Mouse (Mus musculus): ENCODE measurements around the gene Ndufv1.
A peak's percentile ranks its signal among the peaks of the same experiment; 100 is the strongest.
"Not testable (repeated sequence)": the region's sequence is repeated elsewhere in the genome, so short reads cannot be mapped to it uniquely, and the experiment has no call there.

The Ndufv1 gene

DNA sequence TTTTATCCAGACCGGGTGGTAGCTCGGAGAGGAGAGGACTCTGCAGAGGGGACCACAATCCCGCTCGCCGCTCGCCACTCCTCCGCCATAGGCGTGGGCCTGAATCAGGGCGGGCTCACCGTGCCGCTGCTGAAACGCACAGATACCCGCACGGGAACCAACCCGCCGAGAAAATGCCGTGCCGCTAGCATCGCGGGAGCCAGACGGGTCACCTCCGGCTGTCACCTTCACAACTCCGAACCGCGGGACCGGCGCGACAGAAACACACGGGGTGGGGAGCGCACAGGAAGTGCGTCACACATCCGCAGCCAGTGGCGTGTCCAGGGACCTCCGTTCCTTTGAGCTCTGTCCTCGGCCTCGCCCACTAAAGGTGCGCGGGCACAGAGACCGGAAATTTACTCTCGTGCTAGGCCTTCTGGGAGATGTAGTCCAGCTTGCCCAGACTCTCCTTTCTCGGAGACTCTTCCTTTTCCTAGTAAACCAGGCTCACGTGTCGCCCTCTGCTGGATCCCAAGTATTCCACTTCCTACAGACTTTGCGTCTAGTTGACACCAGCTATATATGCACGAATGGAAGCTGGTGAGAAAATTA is at the start of gene Ndufv1:
Gene Ndufv1, minus strand, starts transcription at position 375 of the 591 bp plus-strand sequence.
- DNase-seq: peak; percentile 100

DNA sequence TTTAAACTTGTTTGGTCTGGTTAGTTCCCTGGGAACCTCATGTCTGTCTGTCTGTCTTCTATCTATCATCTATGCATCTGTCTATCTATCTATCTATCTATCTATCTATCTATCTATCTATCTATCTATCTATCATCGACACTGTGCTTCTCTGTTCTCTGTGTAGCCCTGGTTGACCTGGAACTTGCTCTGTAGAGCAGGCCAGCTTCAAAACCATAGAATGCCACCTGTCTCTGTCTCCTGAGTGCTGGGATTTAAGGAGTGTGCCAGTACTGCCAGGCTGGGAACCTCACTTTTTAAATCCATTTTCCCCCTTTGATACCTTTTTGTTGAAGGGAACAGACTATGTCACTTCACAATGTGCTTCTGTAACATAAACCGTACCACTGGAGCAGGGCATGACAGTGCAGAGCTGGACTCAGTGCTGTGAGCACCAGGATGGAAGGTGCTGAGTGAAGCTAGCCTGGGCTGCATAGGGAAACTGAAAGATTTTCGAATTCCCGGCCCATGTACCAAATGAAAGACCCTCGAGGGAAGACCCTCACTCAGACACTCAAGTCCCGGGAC is 48.4 kb upstream of the Ndufv1 start:
- DNase-seq: no peak

DNA sequence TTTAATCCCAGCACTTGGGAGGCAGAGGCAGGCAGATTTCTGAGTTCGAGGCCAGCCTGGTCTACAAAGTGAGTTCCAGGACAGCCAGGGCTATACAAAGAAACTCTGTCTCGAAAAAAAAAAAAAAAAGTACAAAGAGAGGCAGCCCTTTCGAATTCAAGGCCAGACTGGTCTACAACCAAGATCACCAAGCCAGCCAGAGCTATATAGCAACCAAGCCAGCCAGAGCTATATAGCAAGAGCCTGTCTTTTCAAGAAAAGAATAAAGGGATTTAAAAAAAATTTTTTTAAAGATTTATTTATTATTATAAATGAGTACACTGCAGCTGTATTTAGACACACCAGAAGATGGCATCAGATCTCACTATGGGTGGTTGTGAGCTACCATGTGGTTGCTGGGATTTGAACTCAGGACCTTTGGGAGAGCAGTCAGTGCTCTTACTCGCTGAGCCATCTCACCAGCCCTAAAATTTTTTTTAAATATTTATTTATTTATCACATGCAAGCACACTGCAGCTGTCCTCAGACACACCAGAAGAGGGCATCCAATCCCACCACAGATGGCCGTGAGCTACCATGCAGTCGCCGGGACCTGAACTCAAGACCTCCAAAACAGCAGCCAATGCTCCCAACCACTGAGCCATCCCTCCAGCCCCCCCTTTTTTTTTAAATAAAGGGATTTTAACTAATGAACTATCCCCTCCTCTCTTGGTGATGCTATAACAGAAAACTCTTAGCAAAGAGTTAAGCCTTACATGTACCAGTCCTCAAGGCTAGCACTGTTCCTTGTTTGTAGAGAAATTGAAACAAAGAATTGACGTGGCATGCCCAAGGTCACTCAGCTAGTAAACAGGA is 47.7 kb upstream of the Ndufv1 start:
- not testable (repeated sequence) for DNase-seq

DNA sequence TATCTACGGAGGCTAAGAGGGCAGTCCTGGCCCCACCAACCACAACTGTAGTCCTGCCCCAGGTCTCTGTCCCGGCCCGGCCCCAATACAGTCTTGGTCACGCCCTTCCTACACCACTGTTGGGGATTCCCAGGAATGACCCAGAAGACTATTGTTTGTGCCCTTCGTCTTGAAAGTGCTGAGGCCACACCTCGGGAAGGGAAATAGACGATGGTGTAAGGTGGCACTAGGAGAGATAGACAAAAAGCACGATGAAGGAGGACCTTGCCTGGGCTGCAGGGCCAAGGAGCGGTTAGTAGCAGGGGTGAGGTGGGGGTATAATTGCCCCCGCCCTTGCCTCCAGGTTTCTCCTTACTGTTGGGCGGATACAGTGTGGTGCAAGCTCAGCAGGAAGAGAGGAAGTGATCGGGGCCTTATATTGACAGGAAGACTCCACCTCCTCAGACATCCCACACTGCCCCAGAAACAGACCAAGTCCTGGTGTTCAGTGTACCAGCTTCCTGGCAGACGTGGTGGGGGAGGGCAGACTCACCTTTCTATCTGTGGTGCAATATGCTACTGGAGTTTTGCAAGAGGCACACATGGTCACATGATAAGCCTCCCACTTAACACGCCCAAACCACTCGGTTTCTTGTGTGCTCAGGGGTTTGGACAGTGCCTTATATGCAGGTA is 46.6 kb upstream of the Ndufv1 start, which contains the start of gene Gstp3:
Gene Gstp3, minus strand, starts transcription at position 501 of the 672 bp plus-strand sequence.
- no peak for DNase-seq

DNA sequence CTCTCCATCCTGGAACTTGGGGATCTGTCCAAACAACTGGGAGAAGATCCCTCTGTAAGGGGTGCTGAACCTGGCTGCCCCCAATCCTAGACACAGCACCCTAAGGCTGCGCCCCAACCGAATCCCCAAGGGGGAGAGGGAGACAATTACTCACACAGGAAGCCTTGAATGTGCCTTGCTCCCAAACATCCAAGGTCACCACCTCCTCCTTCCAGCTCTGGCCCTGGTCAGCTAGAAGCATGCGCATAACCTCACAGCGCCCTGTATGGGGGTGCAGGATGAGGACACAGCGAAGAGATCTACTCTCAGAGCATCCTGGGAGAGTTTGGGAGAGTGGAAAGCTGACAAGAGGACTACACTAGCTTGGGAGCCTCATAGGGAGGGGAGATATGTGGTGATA is 46.0 kb upstream of the Ndufv1 start:
- no peak for DNase-seq

DNA sequence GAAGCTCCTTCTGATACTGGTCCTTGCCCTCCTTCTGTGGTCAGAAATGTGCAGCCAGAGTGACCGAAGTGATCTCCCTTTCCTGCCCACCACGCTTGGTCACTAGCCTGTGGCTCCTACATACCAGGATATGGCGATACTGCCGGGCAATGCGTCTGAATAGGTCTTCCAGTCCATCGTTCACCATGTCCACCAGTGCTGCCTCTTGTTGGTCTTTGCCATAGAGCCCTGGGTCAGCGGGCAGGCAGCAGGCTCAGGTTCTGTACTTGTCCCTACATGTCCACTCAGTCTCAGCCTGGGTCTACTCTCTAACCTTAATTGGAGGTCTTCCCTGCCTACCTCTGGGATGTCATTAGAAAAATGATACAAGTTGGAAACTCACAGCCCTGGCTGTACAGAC is 45.4 kb upstream of the Ndufv1 start:
- DNase-seq: no peak

DNA sequence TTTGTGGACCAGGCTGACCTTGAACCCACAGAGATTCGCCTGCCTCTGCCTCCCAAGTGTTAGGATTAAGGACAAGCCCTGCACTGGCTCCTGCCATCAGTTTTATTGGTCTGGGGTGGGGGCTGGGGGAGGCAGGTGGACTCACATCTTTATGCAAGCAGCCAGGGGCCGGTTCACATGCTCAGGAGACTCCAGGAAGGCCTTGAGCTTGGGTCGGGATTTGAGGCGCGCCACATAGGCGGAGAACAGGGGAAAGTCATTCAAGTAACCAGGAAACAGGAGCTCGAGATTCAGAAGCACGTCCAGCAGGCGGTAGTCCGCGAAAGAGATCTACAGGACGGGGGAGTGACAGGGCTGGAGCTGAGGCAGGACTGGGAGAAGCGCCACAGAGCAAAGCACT is 44.8 kb upstream of the Ndufv1 start:
- DNase-seq: no peak

DNA sequence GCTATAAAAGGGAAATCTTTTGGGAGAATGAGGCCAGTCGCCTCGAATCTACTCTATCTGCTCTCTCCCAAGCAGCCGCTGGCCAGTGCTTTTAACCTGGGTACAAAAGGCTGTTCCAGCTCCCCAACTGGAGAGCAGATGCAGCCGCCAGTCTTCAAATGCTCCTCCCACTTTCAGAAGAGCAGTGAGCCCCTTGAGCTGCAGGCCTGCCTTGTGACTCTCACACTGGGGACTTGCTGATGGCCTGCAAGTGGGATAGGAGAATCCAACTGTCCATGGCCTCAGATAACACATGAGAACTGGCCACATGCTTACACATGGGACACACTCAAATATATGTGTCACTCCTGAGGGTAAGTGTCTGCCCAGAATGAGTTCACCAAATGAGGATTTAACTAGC is 44.1 kb upstream of the Ndufv1 start:
- DNase-seq: peak; percentile 19

DNA sequence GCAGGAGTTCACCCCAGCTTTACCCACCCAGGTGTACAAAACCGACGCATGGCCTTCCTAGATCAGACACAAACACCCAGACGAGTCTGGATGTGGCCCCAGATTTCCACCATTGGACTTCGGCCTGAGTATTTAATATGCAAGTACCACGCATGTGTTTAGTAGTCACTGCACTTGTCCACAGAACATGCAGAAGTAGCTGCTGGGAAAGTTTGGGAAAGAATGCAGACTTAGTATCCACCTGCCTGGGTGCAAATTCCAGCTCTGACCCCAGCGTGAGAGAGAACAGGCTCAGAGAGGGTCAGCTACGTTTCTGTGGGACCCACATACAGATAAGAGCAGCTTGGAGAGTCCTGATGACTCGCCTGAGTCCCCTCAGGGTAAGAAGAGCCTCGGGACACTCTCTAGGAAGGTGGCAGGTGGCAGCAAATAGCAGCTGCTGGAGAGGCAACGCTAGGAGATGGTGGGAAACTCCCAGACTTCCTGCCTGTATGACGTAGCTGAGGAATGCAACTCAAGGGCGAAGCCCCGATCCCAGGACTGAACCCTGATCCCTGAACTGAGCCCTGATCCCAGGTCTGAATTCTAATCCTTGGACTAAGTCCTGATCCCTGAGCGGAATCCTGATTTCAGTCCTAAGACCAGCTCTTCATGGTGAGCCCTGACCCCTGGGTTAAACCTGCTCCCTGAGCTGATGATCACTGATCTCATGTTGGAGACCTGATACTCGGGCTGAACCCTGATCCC is 43.5 kb upstream of the Ndufv1 start:
- peak; percentile 45 for DNase-seq

DNA sequence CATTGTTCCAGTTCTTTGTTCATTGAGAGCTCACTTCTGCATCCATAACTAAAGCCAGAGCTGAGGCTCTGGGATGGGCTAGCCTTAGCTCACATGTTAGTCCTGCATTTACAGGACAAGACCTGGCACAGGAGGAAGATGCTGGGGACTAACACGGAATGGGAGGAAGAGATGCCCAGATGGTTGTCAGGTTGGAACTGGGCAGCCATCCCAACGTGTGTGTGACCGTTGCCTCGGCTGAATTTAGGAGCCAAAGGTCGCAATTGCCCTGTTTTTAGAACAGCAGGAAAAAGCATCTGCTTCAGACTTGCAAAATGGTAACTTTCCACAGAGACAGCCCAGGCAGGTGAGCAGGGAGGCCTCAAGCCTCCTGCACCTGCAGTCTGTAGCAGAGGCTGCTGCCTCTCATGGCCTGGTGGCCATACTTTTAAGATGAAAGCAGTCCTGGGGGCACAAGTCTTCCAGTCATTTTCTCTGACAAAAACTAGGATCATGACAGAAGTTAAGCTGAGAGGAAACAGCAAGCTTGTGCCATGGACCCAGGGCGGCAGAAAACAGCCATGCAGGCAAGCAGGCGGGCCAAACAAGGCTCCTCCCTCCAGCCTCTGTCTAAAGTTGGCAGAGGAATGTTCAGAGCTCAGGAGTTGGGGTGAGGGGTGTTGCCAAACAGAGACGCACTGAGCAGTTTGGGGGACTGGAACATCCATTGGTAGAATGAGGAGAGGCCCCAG is 42.8 kb upstream of the Ndufv1 start:
- DNase-seq: no peak

DNA sequence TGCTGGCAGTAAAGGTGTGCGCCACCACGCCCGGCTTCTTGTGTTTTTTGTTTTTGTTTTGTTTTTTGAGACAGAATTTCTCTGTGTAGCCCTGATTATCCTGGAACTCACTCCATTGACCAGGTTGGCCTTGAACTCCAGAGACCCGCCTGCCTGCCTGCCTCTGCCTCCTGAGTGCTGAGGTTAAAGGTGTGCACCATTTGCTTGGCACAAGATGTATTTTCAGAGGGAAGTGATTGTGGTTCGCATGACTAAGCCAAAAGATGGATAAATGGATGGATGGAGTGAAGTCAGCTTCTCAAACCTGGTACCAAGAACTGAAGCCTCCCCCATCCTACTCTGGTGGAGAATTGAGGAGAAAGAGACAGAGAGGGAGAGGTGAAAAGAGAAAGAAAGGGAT is 42.0 kb upstream of the Ndufv1 start:
- DNase-seq: no peak

DNA sequence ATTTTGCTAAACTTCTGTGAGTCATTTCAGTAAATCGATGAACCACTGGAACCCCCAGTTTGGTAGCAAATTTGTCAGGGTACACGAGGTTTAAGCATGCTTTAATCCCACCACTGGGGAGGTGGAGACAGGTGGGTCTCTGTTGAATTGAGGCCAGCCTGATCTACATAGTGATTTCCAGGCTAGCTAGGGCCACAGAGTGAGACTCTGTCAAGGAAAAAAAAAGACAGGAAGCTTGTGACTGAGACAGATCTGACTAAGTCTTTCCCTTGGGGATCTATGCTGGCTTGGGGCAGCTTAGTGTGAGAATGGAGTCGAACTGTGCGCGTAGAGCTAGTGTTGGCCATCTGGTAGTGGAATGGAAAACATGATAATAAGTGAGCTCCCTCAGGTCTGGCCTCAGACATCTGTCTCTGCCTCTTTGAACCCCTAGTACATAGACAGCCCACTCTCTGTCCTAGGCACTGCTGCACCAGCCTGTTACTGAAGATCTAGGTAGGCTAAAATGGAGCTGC is 40.0 kb upstream of the Ndufv1 start:
- DNase-seq: no peak

DNA sequence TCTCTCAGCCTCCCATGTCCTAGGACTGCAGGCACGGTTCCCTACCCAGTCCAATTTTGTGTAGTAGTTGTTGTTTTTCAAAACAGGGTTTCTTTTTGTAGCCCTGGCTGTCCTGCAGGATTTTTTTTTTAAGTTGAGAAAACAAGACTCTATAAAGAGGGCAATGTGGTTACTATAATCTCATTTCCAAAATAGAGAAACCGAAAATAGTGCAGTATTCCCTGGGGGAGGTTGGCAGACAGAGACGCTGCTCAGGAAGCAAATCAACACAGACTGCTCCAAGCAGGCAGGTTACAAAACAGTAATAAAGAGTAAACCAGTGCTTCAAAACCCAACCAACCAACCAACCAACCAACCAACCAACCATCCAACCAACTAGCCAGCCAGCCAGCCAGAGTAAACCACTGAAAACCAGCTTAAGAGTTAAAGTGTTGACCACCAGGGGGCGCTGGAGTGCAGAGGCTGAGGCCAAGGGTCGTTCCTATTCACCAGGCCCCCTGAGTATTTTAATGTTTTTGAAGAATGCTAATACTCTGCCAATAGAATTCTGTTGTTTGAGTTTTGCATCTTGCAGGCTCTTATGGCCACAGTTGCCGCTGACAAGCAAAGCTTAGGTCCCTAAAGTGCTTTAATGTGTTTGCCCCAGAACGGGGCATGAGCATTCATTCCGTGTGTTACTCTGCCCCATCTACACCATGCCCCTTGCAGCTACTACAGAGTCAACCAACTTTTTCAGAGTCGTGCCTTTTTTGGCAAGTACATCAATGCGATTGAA is 39.3 kb upstream of the Ndufv1 start:
- peak; percentile 75 for DNase-seq

DNA sequence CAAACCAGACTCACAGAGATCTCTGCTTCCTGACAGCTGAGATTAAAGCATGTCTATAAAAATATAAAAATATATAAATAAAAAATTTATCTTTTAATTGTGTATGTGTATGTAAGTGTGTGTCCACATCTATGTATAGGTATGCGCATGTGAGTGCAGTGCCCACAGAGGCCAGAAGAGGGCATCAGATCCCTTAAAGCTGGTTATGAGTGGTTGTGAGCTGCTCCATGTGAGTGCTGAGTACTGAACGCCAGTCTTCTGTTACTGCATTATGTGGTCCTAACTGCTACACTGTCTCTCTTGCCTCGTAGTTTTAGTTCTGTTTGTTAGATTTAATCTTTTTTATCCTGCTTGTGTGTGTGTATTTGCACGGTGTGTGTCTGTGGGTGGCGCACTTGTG is 38.4 kb upstream of the Ndufv1 start:
- no peak for DNase-seq

DNA sequence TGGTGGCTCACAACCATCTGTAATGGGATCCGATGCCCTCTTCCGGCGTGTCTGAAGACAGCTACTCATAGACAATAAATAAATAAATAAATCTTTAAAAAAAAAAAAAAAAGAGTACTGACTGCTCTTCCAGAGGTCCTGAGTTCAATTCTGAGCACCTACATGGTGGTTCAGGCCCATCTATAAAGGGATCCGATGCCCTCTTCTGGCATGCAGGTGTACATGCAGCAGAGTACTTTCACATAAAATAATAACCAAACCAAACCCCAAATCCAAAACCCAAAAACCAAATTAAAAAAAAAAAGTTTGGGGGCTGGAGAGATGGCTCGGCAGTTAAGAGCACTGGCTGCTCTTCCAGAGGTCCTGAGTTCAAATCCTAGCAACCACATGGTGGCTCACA is 36.5 kb upstream of the Ndufv1 start:
- not testable (repeated sequence) for DNase-seq

DNA sequence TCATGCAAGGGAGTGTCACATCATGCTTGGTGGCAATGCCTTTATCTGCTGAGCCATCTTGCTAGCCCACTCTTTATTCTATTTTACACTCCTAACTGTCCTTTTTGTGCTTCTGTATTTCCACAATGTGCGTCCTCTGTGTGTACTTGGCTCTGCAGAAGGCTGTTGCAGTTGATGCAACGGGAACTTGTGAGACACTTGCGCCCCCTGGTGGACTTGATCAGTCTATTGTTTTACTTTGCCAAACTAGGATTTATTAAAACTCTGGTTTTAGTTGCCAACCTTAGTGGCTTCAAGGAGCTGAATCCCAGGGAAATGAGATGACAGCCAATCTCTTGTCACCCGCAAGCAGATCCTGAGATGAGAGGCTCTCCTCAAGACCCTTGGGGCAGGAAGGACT is 35.3 kb upstream of the Ndufv1 start:
- DNase-seq: peak; percentile 85

DNA sequence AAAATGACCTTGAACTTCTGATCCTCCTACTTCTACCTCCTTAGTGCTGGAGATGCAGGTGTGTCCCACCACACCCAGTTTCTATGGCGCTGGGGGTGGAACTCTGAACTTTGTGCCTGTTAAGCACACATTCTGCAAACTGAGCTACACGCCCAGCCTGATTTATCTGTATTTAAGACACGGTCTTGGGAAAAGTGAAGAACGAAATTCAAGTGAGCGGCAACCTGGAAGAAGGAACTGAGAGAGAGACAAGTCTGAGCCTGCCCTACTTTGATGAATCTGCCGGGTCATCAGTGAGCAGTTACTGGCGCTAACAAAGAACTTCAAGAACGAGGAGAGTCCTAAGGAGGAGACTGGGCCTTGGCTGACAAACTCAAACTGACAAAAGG is 34.3 kb upstream of the Ndufv1 start:
- no peak for DNase-seq

DNA sequence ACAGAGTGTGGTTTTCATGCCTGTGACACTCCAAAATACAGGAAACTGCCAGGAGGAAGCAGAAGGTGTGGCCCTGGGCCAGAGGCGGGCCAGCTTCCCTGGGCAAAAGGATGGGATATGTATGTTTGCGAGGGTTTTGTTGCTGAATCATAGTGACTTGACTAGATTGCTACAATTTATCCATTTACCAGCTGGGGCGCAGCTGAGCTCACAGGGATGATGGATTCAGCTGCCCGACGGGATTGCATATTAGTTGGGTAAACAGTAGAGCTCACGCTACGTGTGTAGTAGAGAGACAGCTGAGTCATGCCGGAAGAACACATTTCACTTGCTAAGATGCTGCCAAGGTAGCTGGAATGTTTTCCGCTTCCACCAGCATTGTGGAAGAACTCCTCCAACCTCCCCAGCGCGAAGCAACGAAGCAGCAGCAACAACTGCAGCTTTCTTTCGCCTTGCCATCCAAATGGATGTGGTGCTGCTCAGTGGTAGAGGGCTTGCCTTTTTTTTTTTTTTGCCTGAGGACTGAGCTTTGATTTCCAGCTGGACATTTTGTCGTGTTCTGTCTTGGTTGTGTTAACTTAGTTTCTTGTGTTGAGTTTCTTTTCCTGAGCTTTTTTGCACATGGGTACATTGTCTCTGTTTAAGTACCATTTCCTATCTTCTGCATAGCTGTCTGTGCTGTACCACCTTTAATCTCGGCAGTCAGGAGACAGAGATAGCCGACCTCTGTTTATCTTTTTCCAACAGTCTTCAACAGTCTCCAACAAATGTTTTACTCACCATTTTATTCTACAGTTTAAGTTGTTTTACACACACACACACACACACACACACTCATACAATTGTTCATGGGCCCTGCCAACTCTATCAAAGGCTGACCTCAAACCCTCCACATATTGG is 33.6 kb upstream of the Ndufv1 start, which contains the start of gene Gstp2:
Gene Gstp2, minus strand, starts transcription at position 58 of the 900 bp plus-strand sequence.
- peak; percentile 74 for DNase-seq

DNA sequence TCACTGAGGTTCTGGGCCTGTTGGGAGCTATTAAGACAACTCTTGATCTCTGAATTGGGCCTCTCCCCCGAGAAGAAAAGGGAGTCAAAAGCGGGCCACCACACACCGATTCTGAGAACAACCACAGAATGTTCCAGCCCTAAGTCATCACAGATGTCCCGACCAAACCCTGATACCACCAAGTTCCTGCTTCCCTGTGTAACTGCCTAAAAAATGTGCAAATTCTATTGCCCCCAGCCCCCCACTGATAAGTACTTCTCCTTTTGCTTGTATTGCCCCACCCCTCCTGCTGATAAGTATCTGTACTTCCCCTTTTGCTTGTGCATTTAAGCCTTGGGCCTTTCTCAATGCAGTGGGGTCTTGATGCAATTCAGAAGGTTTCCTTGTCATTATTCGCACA is 31.5 kb upstream of the Ndufv1 start:
- not testable (repeated sequence) for DNase-seq

DNA sequence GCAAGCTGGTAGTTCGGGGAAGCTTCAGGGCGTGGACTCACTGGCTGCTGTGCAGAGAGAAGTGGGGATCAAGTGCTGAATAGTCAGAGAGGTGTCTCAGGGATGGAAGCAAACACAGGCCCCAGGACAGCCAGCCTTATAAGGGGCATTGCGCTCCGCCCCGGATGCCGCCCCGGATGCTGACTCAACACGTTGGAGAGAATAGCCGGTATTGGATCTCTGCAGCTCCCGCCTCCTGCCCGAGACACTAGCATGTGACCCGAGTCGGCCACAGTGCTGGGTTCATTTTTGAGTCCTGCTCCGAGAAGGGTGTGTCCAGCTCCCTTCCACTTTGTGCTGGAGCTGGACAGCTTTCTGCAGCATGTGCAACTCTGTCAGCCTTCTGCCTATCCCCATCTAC is 29.5 kb upstream of the Ndufv1 start:
- no peak for DNase-seq

Measured in retina, postnatal 1 day (tissue).